Mouse (Mus musculus): ENCODE measurements around the gene Fus. TPM values are rescaled to one million over a fixed set of nuclear protein-coding genes. Genes with fewer than 3 reads are reported as not detected.

Fus gene
- polyA plus RNA-seq (2015; fragmentation: Nextera tagmentation; extraction: Ambion mirVana): 249 and 255 TPM in 2 replicates

GRCm38 (mm10) chr7:127967004-127967921 lies at the start of gene Fus:
Fus (plus strand) TSS chr7:127967457.
- peak within 1 kb of the TSS; percentile 95 for H3K9ac ChIP-seq (ENCODE audit: low read length)
- H3K4me2 ChIP-seq (ENCODE audit: low read depth, low read length): peak within 1 kb of the TSS; percentile 82
- peak within 1 kb of the TSS; percentile 85 for H3K4me3 ChIP-seq (ENCODE audit: low read length)
- H3K36me3 ChIP-seq (ENCODE audit: control insufficient read depth, insufficient read depth): peaks cover 23% of the 10 kb centered on the region
- peak; percentile 93 for ATAC-seq (replicated peaks; ENCODE audit: extremely low read depth, insufficient read depth, low FRiP score)
- peak within 1 kb of the TSS; percentile 94 for H3K27ac ChIP-seq (ENCODE audit: low read length)
- H3K27me3 ChIP-seq (ENCODE audit: control insufficient read depth, insufficient read depth, low read length): no peaks in the 10 kb centered on the region
- H3K4me1 ChIP-seq (ENCODE audit: control insufficient read depth, insufficient read depth, low read length): peaks cover 16% of the 10 kb centered on the region
- under 1% methylated on average over 85 of the region's 92 CpGs for WGBS
- H3K9me3 ChIP-seq (replicated peaks; ENCODE audit: control insufficient read depth, low read length): no peaks in the 10 kb centered on the region

- Histone ChIP-seq H3K36me3 (ENCODE audit: control insufficient read depth, insufficient read depth) (peaks cover 12% of the 10 kb centered on the region), H3K4me3 (ENCODE audit: low read length) (no peak overlapping the region), H3K9ac (ENCODE audit: low read length) (no peak overlapping the region), H3K9me3 (replicated peaks; ENCODE audit: control insufficient read depth, low read length) (no peaks in the 10 kb centered on the region), H3K27me3 (ENCODE audit: control insufficient read depth, insufficient read depth, low read length) (no peaks in the 10 kb centered on the region), H3K27ac (ENCODE audit: low read length) (no peak overlapping the region), H3K4me2 (ENCODE audit: low read depth, low read length) (no peak overlapping the region), H3K4me1 (ENCODE audit: control insufficient read depth, insufficient read depth, low read length) (peaks cover 1% of the 10 kb centered on the region)
- ATAC-seq (replicated peaks; ENCODE audit: extremely low read depth, insufficient read depth, low FRiP score): no peak
- 55% methylated on average over 3 of the region's 3 CpGs for WGBS
Measured at GRCm38 (mm10) chr7:127918203-127918602, 49.1 kb upstream of the Fus start.

DNA sequence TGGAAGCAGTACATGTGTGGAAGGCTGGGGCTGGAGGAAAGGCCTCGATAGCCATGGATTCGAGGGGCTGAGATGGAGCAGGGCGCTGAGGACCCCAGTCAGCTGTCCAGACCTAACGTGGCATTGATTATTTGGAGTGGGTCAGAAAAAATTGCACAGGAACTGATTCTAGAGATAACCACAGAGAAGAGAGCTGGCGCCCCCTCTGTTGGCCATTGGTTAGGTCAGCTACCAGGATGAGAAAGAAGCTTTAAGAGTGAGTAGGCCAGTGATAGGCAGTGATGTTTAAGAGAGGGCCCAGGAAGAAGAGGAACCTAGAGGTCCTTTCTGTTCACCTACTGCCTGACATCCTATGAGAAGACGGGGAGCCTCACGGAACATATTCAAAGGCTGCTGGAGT lies 48.0 kb upstream of the Fus start:
- Histone ChIP-seq H3K27ac (ENCODE audit: low read length) (no peak overlapping the region), H3K9me3 (replicated peaks; ENCODE audit: control insufficient read depth, low read length) (no peaks in the 10 kb centered on the region), H3K4me2 (ENCODE audit: low read depth, low read length) (no peak overlapping the region), H3K9ac (ENCODE audit: low read length) (no peak overlapping the region), H3K4me1 (ENCODE audit: control insufficient read depth, insufficient read depth, low read length) (no peaks in the 10 kb centered on the region), H3K4me3 (ENCODE audit: low read length) (no peak overlapping the region), H3K36me3 (ENCODE audit: control insufficient read depth, insufficient read depth) (peaks cover 12% of the 10 kb centered on the region), H3K27me3 (ENCODE audit: control insufficient read depth, insufficient read depth, low read length) (no peaks in the 10 kb centered on the region)
- WGBS: 74% methylated on average over 7 of the region's 7 CpGs
- no peak for ATAC-seq (replicated peaks; ENCODE audit: extremely low read depth, insufficient read depth, low FRiP score)

GRCm38 (mm10) chr7:127921516-127921915 lies 45.7 kb upstream of the Fus start:
- 66% methylated on average over 8 of the region's 8 CpGs for WGBS
- no peak overlapping the region for H3K4me3 ChIP-seq (ENCODE audit: low read length)
- ATAC-seq (replicated peaks; ENCODE audit: extremely low read depth, insufficient read depth, low FRiP score): no peak
- no peaks in the 10 kb centered on the region for H3K4me1 ChIP-seq (ENCODE audit: control insufficient read depth, insufficient read depth, low read length)
- no peak overlapping the region for H3K27ac ChIP-seq (ENCODE audit: low read length)
- H3K9me3 ChIP-seq (replicated peaks; ENCODE audit: control insufficient read depth, low read length): no peaks in the 10 kb centered on the region
- H3K4me2 ChIP-seq (ENCODE audit: low read depth, low read length): no peak overlapping the region
- no peaks in the 10 kb centered on the region for H3K27me3 ChIP-seq (ENCODE audit: control insufficient read depth, insufficient read depth, low read length)
- H3K36me3 ChIP-seq (ENCODE audit: control insufficient read depth, insufficient read depth): peaks cover 11% of the 10 kb centered on the region
- no peak overlapping the region for H3K9ac ChIP-seq (ENCODE audit: low read length)

GRCm38 (mm10) chr7:127922451-127923275 lies 44.6 kb upstream of the Fus start:
- no peak for ATAC-seq (replicated peaks; ENCODE audit: extremely low read depth, insufficient read depth, low FRiP score)
- Histone ChIP-seq H3K9ac (ENCODE audit: low read length) (no peak overlapping the region), H3K36me3 (ENCODE audit: control insufficient read depth, insufficient read depth) (peaks cover 6% of the 10 kb centered on the region; the same call in 1 of the 2 replicates), H3K27ac (ENCODE audit: low read length) (no peak overlapping the region), H3K27me3 (ENCODE audit: control insufficient read depth, insufficient read depth, low read length) (no peaks in the 10 kb centered on the region), H3K4me3 (ENCODE audit: low read length) (no peak overlapping the region), H3K9me3 (replicated peaks; ENCODE audit: control insufficient read depth, low read length) (no peaks in the 10 kb centered on the region), H3K4me2 (ENCODE audit: low read depth, low read length) (no peak overlapping the region), H3K4me1 (ENCODE audit: control insufficient read depth, insufficient read depth, low read length) (no peaks in the 10 kb centered on the region)
- WGBS: 71% methylated on average over 6 of the region's 6 CpGs

DNA sequence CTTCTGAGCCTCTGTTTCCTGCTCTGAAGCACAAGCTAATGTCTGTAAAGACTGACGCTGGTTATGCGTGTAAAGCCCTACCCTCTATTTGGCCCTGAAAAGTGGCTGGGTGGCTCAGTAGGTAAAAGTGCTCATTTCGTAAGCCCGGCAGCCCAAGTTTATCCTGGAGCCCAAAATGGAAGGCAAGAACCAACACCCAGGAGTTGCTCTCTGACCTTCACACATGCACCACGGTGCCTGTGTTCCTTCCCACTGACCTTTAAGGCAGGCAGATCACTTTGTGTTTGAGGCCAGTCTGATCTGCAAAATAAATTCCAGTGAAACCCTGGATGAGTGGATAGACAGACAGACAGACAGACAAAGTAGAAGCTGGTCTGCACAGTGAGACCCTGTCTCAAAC lies 43.5 kb upstream of the Fus start:
- WGBS: 79% methylated on average over 5 of the region's 5 CpGs
- H3K4me2 ChIP-seq (ENCODE audit: low read depth, low read length): no peak overlapping the region
- no peaks in the 10 kb centered on the region for H3K4me1 ChIP-seq (ENCODE audit: control insufficient read depth, insufficient read depth, low read length)
- no peak overlapping the region for H3K27ac ChIP-seq (ENCODE audit: low read length)
- H3K9me3 ChIP-seq (replicated peaks; ENCODE audit: control insufficient read depth, low read length): no peaks in the 10 kb centered on the region
- H3K27me3 ChIP-seq (ENCODE audit: control insufficient read depth, insufficient read depth, low read length): peaks cover 6% of the 10 kb centered on the region
- H3K4me3 ChIP-seq (ENCODE audit: low read length): no peak overlapping the region
- H3K9ac ChIP-seq (ENCODE audit: low read length): no peak overlapping the region
- H3K36me3 ChIP-seq (ENCODE audit: control insufficient read depth, insufficient read depth): peaks cover 6% of the 10 kb centered on the region; the same call in 1 of the 2 replicates
- no peak for ATAC-seq (replicated peaks; ENCODE audit: extremely low read depth, insufficient read depth, low FRiP score)

GRCm38 (mm10) chr7:127925252-127925651 lies 42.0 kb upstream of the Fus start:
- no peaks in the 10 kb centered on the region for H3K9me3 ChIP-seq (replicated peaks; ENCODE audit: control insufficient read depth, low read length)
- 67% methylated on average over 5 of the region's 5 CpGs for WGBS
- H3K27me3 ChIP-seq (ENCODE audit: control insufficient read depth, insufficient read depth, low read length): peaks cover 12% of the 10 kb centered on the region
- peaks cover 6% of the 10 kb centered on the region; the same call in 1 of the 2 replicates for H3K36me3 ChIP-seq (ENCODE audit: control insufficient read depth, insufficient read depth)
- ATAC-seq (replicated peaks; ENCODE audit: extremely low read depth, insufficient read depth, low FRiP score): no peak
- no peak overlapping the region for H3K27ac ChIP-seq (ENCODE audit: low read length)
- peaks cover 3% of the 10 kb centered on the region; the same call in 1 of the 2 replicates for H3K4me1 ChIP-seq (ENCODE audit: control insufficient read depth, insufficient read depth, low read length)
- H3K4me3 ChIP-seq (ENCODE audit: low read length): no peak overlapping the region
- H3K9ac ChIP-seq (ENCODE audit: low read length): no peak overlapping the region
- no peak overlapping the region for H3K4me2 ChIP-seq (ENCODE audit: low read depth, low read length)

DNA sequence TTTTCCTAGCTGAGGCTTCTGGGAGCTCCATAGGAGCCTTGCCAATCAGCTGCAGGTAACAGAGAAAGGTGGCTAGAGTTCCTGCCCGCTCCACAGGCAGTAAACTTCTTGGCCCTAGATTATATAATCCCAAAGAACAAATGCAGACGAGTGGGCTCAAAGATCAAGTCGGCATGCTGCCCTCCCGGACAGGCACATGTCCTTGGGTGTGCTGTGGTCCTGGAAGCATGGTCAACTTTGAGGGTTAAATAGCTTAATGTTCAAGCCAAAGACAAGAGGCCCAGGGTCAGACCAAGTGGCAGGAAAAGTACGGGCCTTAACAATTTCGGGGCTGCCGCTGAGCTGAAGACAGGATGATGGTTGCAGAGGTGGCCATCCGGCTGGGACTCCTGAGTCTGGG lies 41.2 kb upstream of the Fus start:
- peaks cover 12% of the 10 kb centered on the region for H3K27me3 ChIP-seq (ENCODE audit: control insufficient read depth, insufficient read depth, low read length)
- no peak overlapping the region for H3K9ac ChIP-seq (ENCODE audit: low read length)
- H3K4me1 ChIP-seq (ENCODE audit: control insufficient read depth, insufficient read depth, low read length): peaks cover 3% of the 10 kb centered on the region; the same call in 1 of the 2 replicates
- H3K36me3 ChIP-seq (ENCODE audit: control insufficient read depth, insufficient read depth): peaks cover 6% of the 10 kb centered on the region; the same call in 1 of the 2 replicates
- no peaks in the 10 kb centered on the region for H3K9me3 ChIP-seq (replicated peaks; ENCODE audit: control insufficient read depth, low read length)
- H3K27ac ChIP-seq (ENCODE audit: low read length): no peak overlapping the region
- no peak for ATAC-seq (replicated peaks; ENCODE audit: extremely low read depth, insufficient read depth, low FRiP score)
- H3K4me3 ChIP-seq (ENCODE audit: low read length): no peak overlapping the region
- 90% methylated on average over 8 of the region's 8 CpGs for WGBS
- no peak overlapping the region for H3K4me2 ChIP-seq (ENCODE audit: low read depth, low read length)

Measured in heart, embryonic 16.5 days (tissue).